Mouse (Mus musculus) testis, postnatal 14 days (tissue): ENCODE data around the gene Zfp609.

Experiments used
- DNase-seq: peaks from one replicate; pipeline ENCODE4 v3.0.0; 2021; ENCODE audit warnings: low spot score

Zfp609 gene

DNA sequence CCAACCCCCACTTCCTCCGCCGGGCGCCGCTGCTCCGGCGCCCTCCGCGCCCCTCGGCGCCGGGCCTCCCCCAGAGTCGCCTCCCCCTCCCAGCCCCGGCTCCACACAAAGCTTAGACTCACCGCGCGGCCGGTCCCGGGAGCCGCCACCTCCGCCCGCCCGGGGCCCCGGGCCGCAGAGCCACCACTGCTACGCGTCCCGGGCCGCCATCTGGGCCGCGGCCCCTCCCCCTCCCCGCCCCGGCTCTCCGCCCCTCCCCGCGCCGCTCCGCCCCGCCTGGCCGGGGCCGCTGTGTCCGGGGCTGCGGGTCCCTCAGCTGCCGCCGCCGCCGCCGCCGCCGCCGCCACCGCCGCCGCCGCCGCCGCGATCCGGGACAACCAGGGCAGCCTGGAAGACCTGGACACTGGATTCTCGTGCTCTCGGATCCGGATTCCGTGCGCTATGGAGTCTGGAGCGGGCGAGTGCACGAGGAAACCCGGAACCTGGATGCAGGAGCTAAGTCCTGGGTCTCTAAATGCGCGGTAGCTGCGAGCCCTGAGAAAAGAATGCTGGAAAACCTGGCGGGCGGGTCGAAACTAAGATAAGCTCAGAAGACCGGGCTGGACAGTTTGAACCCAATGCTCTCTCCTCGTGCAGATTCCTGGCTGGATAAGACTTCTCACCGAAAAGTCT lies at the start of gene Zfp609:
TSS of gene Zfp609 (minus strand) at position 221 of the 672 bp plus-strand sequence.
- peak; percentile 93 for DNase-seq

- DNase-seq: no peak
Observed at GRCm38 (mm10) chr9:65859656-65860055, 32.3 kb upstream of the Zfp609 start.

GRCm38 (mm10) chr9:65850203-65850602 lies 22.8 kb upstream of the Zfp609 start:
- no peak for DNase-seq

GRCm38 (mm10) chr9:65848154-65848553 lies 20.8 kb upstream of the Zfp609 start:
- DNase-seq: peak; percentile 53

- DNase-seq: no peak
Observed at GRCm38 (mm10) chr9:65844421-65845165, 17.2 kb upstream of the Zfp609 start.

DNA sequence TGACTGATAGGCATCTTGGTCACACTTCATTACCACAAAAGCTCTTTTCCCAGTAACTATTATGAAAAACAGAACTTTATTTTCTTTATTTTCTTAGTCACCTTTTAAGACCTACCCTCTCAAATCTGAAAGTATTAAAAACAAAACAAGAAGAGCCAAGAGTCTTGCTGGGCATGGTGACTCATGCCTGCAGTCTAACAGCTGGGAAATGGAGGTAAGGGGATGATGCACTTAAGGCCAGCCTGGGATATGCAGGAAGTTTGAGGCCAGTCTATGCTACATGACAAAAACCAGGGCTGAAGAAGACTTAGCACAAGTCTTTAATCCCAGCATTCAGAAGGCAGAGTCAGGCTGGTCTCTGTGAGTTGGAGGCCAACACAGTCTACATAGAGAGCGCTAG lies 12.5 kb upstream of the Zfp609 start:
- no peak for DNase-seq

GRCm38 (mm10) chr9:65836916-65837315 lies 9.6 kb upstream of the Zfp609 start:
- no peak for DNase-seq

- DNase-seq: no peak
Observed at GRCm38 (mm10) chr9:65834628-65835354, 7.4 kb upstream of the Zfp609 start.

DNA sequence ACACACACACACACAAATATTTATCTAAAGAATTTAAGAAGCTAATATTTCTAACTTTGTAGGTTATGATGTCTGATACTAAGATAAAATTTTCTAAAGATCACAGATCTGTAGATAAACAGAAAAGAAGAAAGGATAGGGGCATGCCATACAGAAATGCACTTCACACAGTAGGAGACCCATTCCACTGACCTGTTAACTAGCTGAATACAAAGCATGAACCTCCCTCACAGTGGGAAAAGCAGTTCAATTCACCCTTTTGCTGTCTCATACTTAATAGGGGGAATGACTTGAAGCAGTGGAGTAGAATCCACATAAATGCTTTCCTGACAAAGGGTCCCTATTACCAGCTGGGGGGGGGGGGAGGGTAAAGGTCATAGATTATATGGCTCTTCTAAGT lies 6.3 kb upstream of the Zfp609 start:
- DNase-seq: no peak

- DNase-seq: no peak
Observed at GRCm38 (mm10) chr9:65833230-65833629, 5.9 kb upstream of the Zfp609 start.

GRCm38 (mm10) chr9:65832041-65832440 lies 4.7 kb upstream of the Zfp609 start:
- DNase-seq: no peak

DNA sequence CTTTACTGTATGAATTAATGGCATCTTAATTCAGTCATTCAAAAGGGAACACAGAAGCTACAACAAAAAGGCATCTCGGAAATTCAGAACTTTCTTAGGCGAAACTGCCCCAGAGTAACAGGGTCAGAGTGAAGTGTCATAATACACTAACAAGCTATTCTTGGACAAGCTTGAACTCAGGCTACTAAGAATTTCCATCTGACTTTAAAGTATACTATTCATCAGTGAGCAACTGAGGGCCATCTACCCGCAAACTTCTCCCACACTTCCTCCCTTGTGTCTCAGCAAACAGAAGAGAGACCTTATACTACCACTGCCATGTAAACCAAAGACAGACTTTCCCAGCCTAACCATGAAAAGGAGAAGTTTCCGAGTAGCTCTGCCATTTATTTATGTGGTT lies 3.8 kb upstream of the Zfp609 start:
- DNase-seq: no peak

DNA sequence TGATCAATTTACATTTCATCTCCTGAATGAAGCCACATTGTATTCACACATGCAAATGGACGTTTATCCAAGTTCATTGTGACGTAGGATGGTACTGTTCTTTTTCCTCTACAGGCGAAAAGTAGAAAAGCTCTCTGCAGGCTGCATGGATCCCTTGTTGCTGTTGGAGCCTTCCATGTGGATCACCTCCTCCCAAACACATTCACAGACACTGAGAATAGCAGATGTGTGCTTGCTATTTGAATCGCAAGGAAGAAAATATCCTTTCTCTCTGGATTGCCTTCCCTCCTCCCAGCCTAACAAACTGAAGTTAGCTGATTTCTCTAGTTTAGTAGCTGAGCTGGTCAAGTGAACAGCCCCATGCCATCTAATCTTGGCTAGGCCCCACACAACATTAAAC lies 2.9 kb upstream of the Zfp609 start:
- no peak for DNase-seq

GRCm38 (mm10) chr9:65829410-65829809 lies 2.0 kb upstream of the Zfp609 start:
- no peak for DNase-seq

DNA sequence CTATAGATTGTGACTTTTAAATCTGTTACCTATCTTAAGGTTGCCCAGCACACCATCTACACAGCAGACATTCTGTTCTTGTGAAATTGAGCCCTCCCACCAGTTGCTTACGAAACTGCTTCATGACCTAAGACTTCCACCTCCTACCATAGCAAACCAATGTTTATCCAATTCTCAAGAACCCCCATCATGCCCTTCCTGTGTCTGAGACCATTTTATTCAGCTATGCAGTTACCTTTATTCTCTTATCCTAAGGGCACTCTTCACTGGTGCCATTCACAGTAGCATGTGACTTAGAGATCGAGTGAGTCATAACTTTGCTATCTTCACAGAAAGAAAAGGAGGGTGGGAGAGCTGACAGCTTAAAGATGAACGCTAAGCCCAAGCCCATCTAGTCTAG lies 1.1 kb upstream of the Zfp609 start:
- no peak for DNase-seq

- no peak for DNase-seq
Observed at GRCm38 (mm10) chr9:65828016-65828403, 646 bp upstream of the Zfp609 start.

DNA sequence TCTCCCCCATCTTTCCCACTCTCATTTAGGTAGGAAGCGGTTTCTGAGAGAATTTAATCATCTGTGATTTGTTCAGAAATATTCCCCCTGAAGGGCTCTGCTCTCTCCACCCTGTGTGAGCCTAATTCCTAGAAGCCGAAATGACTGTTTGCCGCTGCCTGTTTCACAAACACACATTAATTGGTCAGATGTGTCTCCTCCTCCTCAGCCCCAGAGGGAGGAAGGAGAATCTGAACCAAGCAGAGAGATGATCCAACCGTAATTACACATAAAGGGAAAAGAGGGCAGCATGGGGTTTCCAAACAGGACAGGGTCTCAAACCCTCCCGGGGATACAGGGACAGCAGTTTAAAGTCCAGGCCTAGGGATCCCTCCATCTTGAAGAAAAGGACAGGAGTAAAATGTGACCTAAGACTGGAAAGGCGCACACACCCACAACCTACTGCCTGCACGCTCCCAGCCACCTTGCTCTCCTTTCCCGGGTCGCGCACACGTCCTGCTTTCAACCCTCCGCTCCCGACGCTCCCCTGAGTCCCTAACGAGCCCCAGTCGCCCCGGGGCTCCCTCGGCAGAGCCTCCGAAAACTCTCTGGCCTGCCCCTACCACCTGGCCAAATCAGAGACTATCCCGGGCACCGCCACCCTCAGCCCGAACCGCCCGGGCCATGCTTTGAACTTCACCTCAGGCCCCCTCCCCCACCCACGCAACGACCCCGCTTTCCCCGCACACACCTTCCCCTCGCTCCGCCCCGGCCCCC lies 598 bp downstream of the Zfp609 start:
- DNase-seq: peak; percentile 72

DNA sequence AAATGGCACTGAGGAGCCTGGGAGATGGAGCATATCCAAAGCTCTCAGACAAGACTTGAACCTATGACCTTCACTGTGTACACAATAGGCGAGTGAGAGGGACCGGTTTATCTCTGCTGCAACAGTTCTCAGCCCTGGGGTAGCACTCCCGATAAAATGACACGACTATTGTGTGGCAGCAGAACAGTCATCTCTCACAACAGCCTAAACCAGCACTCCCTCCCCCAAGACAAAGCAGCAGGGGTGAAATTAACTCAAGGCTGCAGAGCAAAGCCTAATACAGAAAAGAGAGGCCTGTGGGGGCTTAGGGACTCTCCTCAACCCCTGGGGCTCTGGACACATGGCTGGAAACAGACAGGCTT lies 1.2 kb downstream of the Zfp609 start:
- DNase-seq: peak; percentile 20

- peak; percentile 55 for DNase-seq
Observed at GRCm38 (mm10) chr9:65823716-65824462, 3.5 kb downstream of the Zfp609 start.

- no peak for DNase-seq
Observed at GRCm38 (mm10) chr9:65822011-65822410, 5.4 kb downstream of the Zfp609 start.

- no peak for DNase-seq
Observed at GRCm38 (mm10) chr9:65820301-65820700, 7.1 kb downstream of the Zfp609 start.

DNA sequence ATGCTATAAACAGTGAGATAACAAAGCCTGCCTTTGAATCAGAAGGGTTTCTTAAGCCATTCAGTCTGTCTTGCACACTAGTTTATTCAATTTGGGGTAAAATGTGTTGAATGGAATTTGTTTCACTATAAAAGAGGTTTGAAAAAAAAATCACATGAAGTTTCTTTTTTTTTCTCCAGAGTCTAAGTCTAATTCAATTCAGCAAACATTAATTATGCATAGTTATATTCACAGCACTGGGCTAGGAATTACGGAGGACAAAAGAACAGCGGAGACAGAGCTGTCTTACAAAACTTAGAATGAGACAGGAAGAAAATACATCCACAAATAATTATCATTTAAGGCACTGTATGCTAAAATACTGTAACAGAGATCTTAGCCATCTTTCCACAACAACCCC lies 9.0 kb downstream of the Zfp609 start:
- no peak for DNase-seq
